Mouse (Mus musculus): ENCODE measurements around the gene Tspan15.
A peak's percentile ranks its signal among the peaks of the same experiment; 100 is the strongest.

Tspan15 gene

GRCm38 (mm10) chr10:62190821-62191220 lies 40.2 kb downstream of the Tspan15 start:
- DNase-seq (ENCODE audit: low spot score in 2 of 2): no peak

- peak in 1 of 2 experiments; percentile 68 for DNase-seq (ENCODE audit: low spot score in 2 of 2)
Measured at GRCm38 (mm10) chr10:62189910-62190309, 41.1 kb downstream of the Tspan15 start.

- DNase-seq (ENCODE audit: low spot score in 2 of 2): no peak
Measured at GRCm38 (mm10) chr10:62189303-62189702, 41.7 kb downstream of the Tspan15 start.

GRCm38 (mm10) chr10:62186882-62187281 lies 44.2 kb downstream of the Tspan15 start:
- peak; percentile 70 to 89 for DNase-seq (ENCODE audit: low spot score in 2 of 2)

GRCm38 (mm10) chr10:62183053-62183452 lies 48.0 kb downstream of the Tspan15 start:
- peak; percentile 83 to 93 for DNase-seq (ENCODE audit: low spot score in 2 of 2)

- DNase-seq (ENCODE audit: low spot score in 2 of 2): no peak
Measured at GRCm38 (mm10) chr10:62182471-62183014, 48.5 kb downstream of the Tspan15 start.

GRCm38 (mm10) chr10:62181701-62182100 lies 49.4 kb downstream of the Tspan15 start:
- no peak for DNase-seq (ENCODE audit: low spot score in 2 of 2)

- no peak for DNase-seq (ENCODE audit: low spot score in 2 of 2)
Measured at GRCm38 (mm10) chr10:62179944-62180343, 51.1 kb downstream of the Tspan15 start.

- DNase-seq (ENCODE audit: low spot score in 2 of 2): no peak
Measured at GRCm38 (mm10) chr10:62174533-62175313, 56.3 kb downstream of the Tspan15 start.

GRCm38 (mm10) chr10:62173941-62174448 lies 57.1 kb downstream of the Tspan15 start:
- DNase-seq (ENCODE audit: low spot score in 2 of 2): no peak

- DNase-seq (ENCODE audit: low spot score in 2 of 2): no peak
Measured at GRCm38 (mm10) chr10:62172841-62173553, 58.1 kb downstream of the Tspan15 start.

- DNase-seq (ENCODE audit: low spot score in 2 of 2): no peak
Measured at GRCm38 (mm10) chr10:62162410-62162809, 68.6 kb downstream of the Tspan15 start.

GRCm38 (mm10) chr10:62149929-62150328 lies 81.1 kb downstream of the Tspan15 start:
- DNase-seq (ENCODE audit: low spot score in 2 of 2): no peak

- DNase-seq (ENCODE audit: low spot score in 2 of 2): no peak
Measured at GRCm38 (mm10) chr10:62147466-62148248, 83.4 kb downstream of the Tspan15 start.

GRCm38 (mm10) chr10:62145957-62146356 lies 85.1 kb downstream of the Tspan15 start:
- DNase-seq (ENCODE audit: low spot score in 2 of 2): no peak

- DNase-seq (ENCODE audit: low spot score in 2 of 2): no peak
Measured at GRCm38 (mm10) chr10:62143820-62144219, 87.2 kb downstream of the Tspan15 start, which contains the start of gene Fam241b. Gene Fam241b, minus strand, starts transcription at chr10:62143920.

- no peak for DNase-seq (ENCODE audit: low spot score in 2 of 2)
Measured at GRCm38 (mm10) chr10:62138040-62138439, 93.0 kb downstream of the Tspan15 start.

GRCm38 (mm10) chr10:62137150-62137549 lies 93.9 kb downstream of the Tspan15 start:
- no peak for DNase-seq (ENCODE audit: low spot score in 2 of 2)

- DNase-seq (ENCODE audit: low spot score in 2 of 2): no peak
Measured at GRCm38 (mm10) chr10:62135696-62136470, 95.2 kb downstream of the Tspan15 start.

All from urinary bladder, postnatal 4 days (tissue).